Mouse (Mus musculus) embryonic facial prominence, embryonic 12.5 days (tissue): ENCODE results near the gene Mrps34. TPM values are rescaled to one million over a fixed set of nuclear protein-coding genes. Genes with fewer than 3 reads are reported as not detected.

Source experiments
- ATAC-seq: fragments of 200-750 bp; cut with Nextera tagmentation; 2 replicates; pipeline ENCODE4 v1.8.0; 2017; ENCODE audit not compliant: insufficient number of reproducible peaks, insufficient read depth, low FRiP score, low TSS enrichment
- H3K27ac ChIP-seq: fragments of 300-500 bp; sonication (generic); 2 replicates; pipeline ENCODE4 v1.5.1; 2016; ENCODE audit warnings: mild to moderate bottlenecking
- H3K27me3 ChIP-seq: fragments of 300-500 bp; sonication (generic); 2 replicates; pipeline ENCODE4 v1.6.1; 2016; ENCODE audit warnings: mild to moderate bottlenecking, moderate library complexity
- H3K36me3 ChIP-seq: fragments of 300-500 bp; sonication (generic); 2 replicates; pipeline ENCODE4 v1.6.1; 2016; ENCODE audit warnings: mild to moderate bottlenecking
- H3K4me1 ChIP-seq: fragments of 300-500 bp; sonication (generic); 2 replicates; pipeline ENCODE4 v1.6.1; 2016
- H3K4me2 ChIP-seq: fragments of 300-500 bp; sonication (generic); replicated peaks from 2 replicates; pipeline ENCODE4 v1.6.1; 2016; ENCODE audit warnings: mild to moderate bottlenecking, moderate library complexity
- H3K4me3 ChIP-seq: fragments of 300-500 bp; sonication (generic); 2 replicates; pipeline ENCODE4 v1.5.1; 2016; ENCODE audit warnings: mild to moderate bottlenecking
- H3K9ac ChIP-seq: fragments of 300-500 bp; sonication (generic); 2 replicates; pipeline ENCODE4 v1.6.1; 2016; ENCODE audit warnings: mild to moderate bottlenecking, moderate library complexity
- H3K9me3 ChIP-seq: fragments of 300-500 bp; sonication (generic); 2 replicates; pipeline ENCODE4 v1.6.1; 2016; ENCODE audit warnings: mild to moderate bottlenecking, moderate library complexity
- WGBS: fragments of 180-500 bp; shearing (Covaris S2); methylation state at CpG from one replicate; pipeline ENCODE4 v1.1.7; 2016; 5-methylcytosine and 5-hydroxymethylcytosine counted together
- polyA plus RNA-seq: library from polyadenylated mRNA; unstranded; fragments of >200 nt; fragmentation: Nextera tagmentation; extraction: Ambion mirVana; gene quantifications from 2 replicates; pipeline ENCODE4 v1.2.1, GENCODE M21; 2016

The Mrps34 gene
- polyA plus RNA-seq, 1 experiment from 2014 or later, result 99.6 TPM

- Histone ChIP-seq H3K27ac (no peak overlapping the region), H3K9ac (no peak overlapping the region), H3K4me1 (peaks cover 25% of the 10 kb centered on the region), H3K4me2 (no peak overlapping the region), H3K27me3 (no peaks in the 10 kb centered on the region), H3K9me3 (no peaks in the 10 kb centered on the region), H3K36me3 (peaks cover 23% of the 10 kb centered on the region), H3K4me3 (no peak overlapping the region)
- no peak for ATAC-seq
- WGBS, result 86% methylated on average over 6 of the region's 6 CpGs
Measured at GRCm38 (mm10) chr17:24884391-24884790, 10.5 kb upstream of the Mrps34 start.

GRCm38 (mm10) chr17:24885356-24886133, 9.4 kb upstream of the Mrps34 start:
- Histone ChIP-seq H3K27me3 (no peaks in the 10 kb centered on the region), H3K9ac (peak overlapping the region; percentile 56), H3K4me2 (peak overlapping the region; percentile 93), H3K27ac (no peak overlapping the region), H3K4me1 (peaks cover 25% of the 10 kb centered on the region), H3K4me3 (peak overlapping the region; percentile 88), H3K9me3 (no peaks in the 10 kb centered on the region), H3K36me3 (peaks cover 33% of the 10 kb centered on the region)
- no peak for ATAC-seq
- WGBS, result 26% methylated on average over 22 of the region's 22 CpGs

DNA sequence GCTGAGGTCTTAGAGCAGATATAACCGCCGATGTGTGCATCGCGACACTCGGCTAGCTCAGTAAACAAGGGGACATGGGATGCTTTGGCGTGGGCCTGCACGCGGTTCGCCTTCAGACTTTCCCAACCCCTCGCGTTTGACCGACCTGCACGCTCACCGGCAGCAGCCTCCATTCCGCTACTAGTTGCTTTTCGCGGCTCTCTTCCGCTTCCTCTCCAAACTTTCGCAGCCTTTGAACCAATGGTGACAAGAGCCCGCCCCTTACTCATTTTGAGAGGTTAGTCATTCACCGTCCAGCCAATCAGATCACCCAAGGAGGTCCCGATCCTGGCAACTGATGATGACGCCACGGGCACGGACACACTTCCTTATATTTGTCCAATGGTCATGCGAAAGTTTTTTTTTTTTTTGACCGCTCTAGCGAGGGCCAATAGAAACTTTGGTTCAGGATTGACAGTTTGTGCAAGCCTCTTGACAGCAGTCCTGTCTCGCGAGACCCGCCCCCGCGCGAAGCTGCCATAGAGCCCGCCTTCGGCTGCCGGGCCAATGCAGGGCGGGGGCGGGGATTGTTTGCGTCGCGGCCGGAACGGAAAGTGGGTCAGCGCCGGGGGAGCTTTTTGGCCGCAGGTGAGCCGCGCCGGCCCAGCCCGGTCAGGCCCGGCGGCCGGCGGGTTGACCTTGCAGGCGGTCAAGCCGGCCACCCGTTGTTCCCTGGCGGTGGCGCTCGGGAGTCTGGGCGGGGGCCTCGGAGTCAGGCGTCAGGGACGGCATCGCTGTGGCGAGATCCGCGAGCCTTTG, 8.6 kb upstream of the Mrps34 start, which contains the start of the genes Nubp2 and Spsb3:
Nubp2 (minus strand) TSS at position 216 of the 798 bp plus-strand sequence.
Spsb3 (plus strand) TSS at position 510 of the 798 bp plus-strand sequence.
- Histone ChIP-seq H3K27ac (no peak within 1 kb of the TSS), H3K9ac (peak within 1 kb of the TSS; percentile 72), H3K9me3 (no peaks in the 10 kb centered on the region), H3K4me2 (peak within 1 kb of the TSS; percentile 96), H3K36me3 (peaks cover 41% of the 10 kb centered on the region), H3K27me3 (no peaks in the 10 kb centered on the region), H3K4me3 (peak within 1 kb of the TSS; percentile 88), H3K4me1 (peaks cover 25% of the 10 kb centered on the region)
- ATAC-seq, result peak; percentile 95
- WGBS, result under 1% methylated on average over 69 of the region's 69 CpGs

- peak overlapping the region; percentile 96 for H3K4me2 ChIP-seq
- 2% methylated on average over 18 of the region's 18 CpGs for WGBS
Measured at GRCm38 (mm10) chr17:24886932-24887271, 8.0 kb upstream of the Mrps34 start.

GRCm38 (mm10) chr17:24887291-24888080, 7.4 kb upstream of the Mrps34 start:
- Histone ChIP-seq H3K4me2 (peak overlapping the region; percentile 96), H3K27me3 (no peaks in the 10 kb centered on the region), H3K4me1 (peaks cover 21% of the 10 kb centered on the region), H3K36me3 (peaks cover 49% of the 10 kb centered on the region), H3K27ac (no peak overlapping the region), H3K4me3 (peak overlapping the region; percentile 88), H3K9ac (peak overlapping the region; percentile 72), H3K9me3 (no peaks in the 10 kb centered on the region)
- no peak for ATAC-seq
- WGBS, result 65% methylated on average over 18 of the region's 18 CpGs

More at GRCm38 (mm10) chr17:24886932-24887271, 8.0 kb upstream of the Mrps34 start:
- Histone ChIP-seq H3K36me3 (peaks cover 46% of the 10 kb centered on the region), H3K4me3 (peak overlapping the region; percentile 88), H3K27ac (no peak overlapping the region), H3K4me1 (peaks cover 21% of the 10 kb centered on the region), H3K27me3 (no peaks in the 10 kb centered on the region), H3K9me3 (no peaks in the 10 kb centered on the region), H3K9ac (peak overlapping the region; percentile 72)
- ATAC-seq, result peak; percentile 29; the same call in 1 of the 2 replicates

DNA sequence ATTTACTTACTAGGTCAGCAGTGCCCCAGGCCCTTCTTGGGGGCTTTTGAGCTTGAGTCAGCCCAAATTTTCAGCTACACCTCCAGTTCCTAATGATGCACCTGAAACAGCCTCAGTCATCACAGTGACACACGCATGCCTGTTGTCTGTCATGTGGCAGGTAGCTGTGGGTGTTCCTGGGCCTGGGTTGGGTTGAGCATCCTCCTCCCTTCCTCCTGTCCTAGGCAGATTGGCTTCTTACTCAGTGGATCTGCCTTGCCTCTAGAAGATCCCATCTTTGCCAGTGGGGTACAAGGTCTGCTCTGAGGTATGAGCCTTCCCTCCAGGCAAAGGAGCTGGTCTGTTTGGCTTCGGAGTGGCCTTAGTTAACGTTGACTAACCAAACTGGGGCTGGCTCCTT, 6.1 kb upstream of the Mrps34 start:
- H3K4me3 ChIP-seq, result no peak overlapping the region
- no peaks in the 10 kb centered on the region for H3K27me3 ChIP-seq
- peaks cover 24% of the 10 kb centered on the region for H3K4me1 ChIP-seq
- no peak overlapping the region for H3K9ac ChIP-seq
- H3K9me3 ChIP-seq, result no peaks in the 10 kb centered on the region
- no peak overlapping the region for H3K27ac ChIP-seq
- WGBS, result 89% methylated on average over 3 of the region's 3 CpGs
- ATAC-seq, result no peak
- H3K4me2 ChIP-seq, result no peak overlapping the region
- peaks cover 46% of the 10 kb centered on the region for H3K36me3 ChIP-seq

- no peak overlapping the region for H3K4me3 ChIP-seq
- H3K27ac ChIP-seq, result no peak overlapping the region
- H3K4me1 ChIP-seq, result peaks cover 24% of the 10 kb centered on the region
- H3K27me3 ChIP-seq, result no peaks in the 10 kb centered on the region
- no peak for ATAC-seq
- H3K9me3 ChIP-seq, result no peaks in the 10 kb centered on the region
- WGBS, result 87% methylated on average over 19 of the region's 19 CpGs
- H3K4me2 ChIP-seq, result no peak overlapping the region
- H3K9ac ChIP-seq, result no peak overlapping the region
- peaks cover 46% of the 10 kb centered on the region for H3K36me3 ChIP-seq
Measured at GRCm38 (mm10) chr17:24890151-24891092, 4.5 kb upstream of the Mrps34 start.

- peaks cover 27% of the 10 kb centered on the region for H3K4me1 ChIP-seq
- no peak for ATAC-seq
- H3K9ac ChIP-seq, result no peak overlapping the region
- WGBS, result 89% methylated on average over 13 of the region's 13 CpGs
- H3K9me3 ChIP-seq, result no peaks in the 10 kb centered on the region
- H3K4me2 ChIP-seq, result no peak overlapping the region
- peaks cover 46% of the 10 kb centered on the region for H3K36me3 ChIP-seq
- H3K4me3 ChIP-seq, result no peak overlapping the region
- no peaks in the 10 kb centered on the region for H3K27me3 ChIP-seq
- H3K27ac ChIP-seq, result no peak overlapping the region
Measured at GRCm38 (mm10) chr17:24891321-24891720, 3.6 kb upstream of the Mrps34 start.

DNA sequence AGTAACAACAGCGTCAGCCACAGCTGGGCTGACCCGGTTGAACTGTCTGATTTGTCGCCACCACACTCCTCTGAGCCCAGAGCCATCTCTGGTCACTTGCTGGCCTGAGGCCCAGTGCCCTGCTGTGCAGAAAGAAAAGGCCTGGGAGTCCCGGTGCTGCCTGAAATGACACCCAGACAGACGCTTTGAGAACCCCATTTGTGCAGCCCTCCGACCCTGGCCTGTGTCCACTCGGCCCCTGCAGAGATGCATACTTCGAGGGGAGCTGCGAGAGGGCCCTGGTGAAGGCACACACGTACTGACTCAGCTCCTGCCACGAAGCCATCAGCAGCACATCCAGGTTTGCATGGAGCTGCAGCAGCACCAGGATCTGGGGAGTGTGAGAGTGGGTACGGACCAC, 2.1 kb upstream of the Mrps34 start:
- 0 out of 2 replicates have a peak overlapping the region, but pooled peaks have one; percentile 0 for H3K4me3 ChIP-seq
- WGBS, result 88% methylated on average over 12 of the region's 12 CpGs
- H3K36me3 ChIP-seq, result peaks cover 55% of the 10 kb centered on the region
- no peaks in the 10 kb centered on the region for H3K9me3 ChIP-seq
- H3K4me1 ChIP-seq, result peaks cover 27% of the 10 kb centered on the region
- H3K4me2 ChIP-seq, result no peak overlapping the region
- H3K27me3 ChIP-seq, result no peaks in the 10 kb centered on the region
- H3K9ac ChIP-seq, result no peak overlapping the region
- no peak for ATAC-seq
- H3K27ac ChIP-seq, result no peak overlapping the region

GRCm38 (mm10) chr17:24893276-24893675, 1.6 kb upstream of the Mrps34 start:
- WGBS, result 90% methylated on average over 2 of the region's 2 CpGs
- no peaks in the 10 kb centered on the region for H3K9me3 ChIP-seq
- 0 out of 2 replicates have a peak overlapping the region, but pooled peaks have one; percentile 0 for H3K4me3 ChIP-seq
- peaks cover 60% of the 10 kb centered on the region for H3K36me3 ChIP-seq
- H3K27me3 ChIP-seq, result no peaks in the 10 kb centered on the region
- H3K27ac ChIP-seq, result no peak overlapping the region
- peaks cover 25% of the 10 kb centered on the region for H3K4me1 ChIP-seq
- no peak for ATAC-seq
- H3K4me2 ChIP-seq, result no peak overlapping the region
- no peak overlapping the region for H3K9ac ChIP-seq
